Mouse (Mus musculus): ENCODE data around the gene Tcf15.
A peak's percentile ranks its signal among the peaks of the same experiment; 100 is the strongest.

The Tcf15 gene

GRCm38 (mm10) chr2:152143279-152144157 is at the start of gene Tcf15:
Gene Tcf15 (plus strand): TSS chr2:152143561.
- DNase-seq (ENCODE audit: low spot score) = no peak

GRCm38 (mm10) chr2:152094856-152095545 is 48.4 kb upstream of the Tcf15 start:
- no peak for DNase-seq (ENCODE audit: low spot score)

- DNase-seq (ENCODE audit: low spot score) = no peak
Measured at GRCm38 (mm10) chr2:152096922-152097321, 46.4 kb upstream of the Tcf15 start.

GRCm38 (mm10) chr2:152097916-152098315 is 45.4 kb upstream of the Tcf15 start:
- DNase-seq (ENCODE audit: low spot score) = no peak

GRCm38 (mm10) chr2:152099538-152099937 is 43.8 kb upstream of the Tcf15 start:
- DNase-seq (ENCODE audit: low spot score) = no peak

- DNase-seq (ENCODE audit: low spot score) = no peak
Measured at GRCm38 (mm10) chr2:152101761-152102160, 41.6 kb upstream of the Tcf15 start.

- no peak for DNase-seq (ENCODE audit: low spot score)
Measured at GRCm38 (mm10) chr2:152102369-152102768, 41.0 kb upstream of the Tcf15 start.

- no peak for DNase-seq (ENCODE audit: low spot score)
Measured at GRCm38 (mm10) chr2:152104711-152105317, 38.5 kb upstream of the Tcf15 start.

- peak; percentile 60 for DNase-seq (ENCODE audit: low spot score)
Measured at GRCm38 (mm10) chr2:152105318-152106224, 37.8 kb upstream of the Tcf15 start, which contains the start of gene Srxn1. Gene Srxn1 (plus strand): TSS chr2:152105516.

- no peak for DNase-seq (ENCODE audit: low spot score)
Measured at GRCm38 (mm10) chr2:152106225-152106595, 37.2 kb upstream of the Tcf15 start.

GRCm38 (mm10) chr2:152106597-152106996 is 36.8 kb upstream of the Tcf15 start:
- DNase-seq (ENCODE audit: low spot score) = no peak

- no peak for DNase-seq (ENCODE audit: low spot score)
Measured at GRCm38 (mm10) chr2:152108702-152109101, 34.7 kb upstream of the Tcf15 start.

GRCm38 (mm10) chr2:152109386-152109785 is 34.0 kb upstream of the Tcf15 start:
- DNase-seq (ENCODE audit: low spot score) = no peak

- DNase-seq (ENCODE audit: low spot score) = no peak
Measured at GRCm38 (mm10) chr2:152111311-152111710, 32.0 kb upstream of the Tcf15 start.

GRCm38 (mm10) chr2:152111920-152112319 is 31.4 kb upstream of the Tcf15 start:
- peak; percentile 73 for DNase-seq (ENCODE audit: low spot score)

GRCm38 (mm10) chr2:152112490-152112889 is 30.9 kb upstream of the Tcf15 start:
- no peak for DNase-seq (ENCODE audit: low spot score)

- no peak for DNase-seq (ENCODE audit: low spot score)
Measured at GRCm38 (mm10) chr2:152112970-152113369, 30.4 kb upstream of the Tcf15 start.

- no peak for DNase-seq (ENCODE audit: low spot score)
Measured at GRCm38 (mm10) chr2:152114057-152114975, 29.0 kb upstream of the Tcf15 start.

GRCm38 (mm10) chr2:152117694-152118093 is 25.7 kb upstream of the Tcf15 start:
- no peak for DNase-seq (ENCODE audit: low spot score)

- no peak for DNase-seq (ENCODE audit: low spot score)
Measured at GRCm38 (mm10) chr2:152119228-152119865, 24.0 kb upstream of the Tcf15 start.

All from urinary bladder, postnatal 10 days (tissue).